Mouse (Mus musculus) mature B cell (primary cell): ENCODE measurements around the gene Kl.

ENCODE experiments used
- in situ Hi-C: fragments of 300-500 bp; cut with MboI; formaldehyde crosslinking; loops from 2 replicates; pipeline ENCODE4 v1.14.3; 2019

Gene Kl

GRCm38 (mm10) chr5:151027171-151027570, 74.8 kb downstream of the Kl start:
- in situ Hi-C loops = no loop called here

GRCm38 (mm10) chr5:151028906-151029305, 76.5 kb downstream of the Kl start:
- in situ Hi-C loops = no loop called here

- in situ Hi-C loops = no loop called here
Measured at GRCm38 (mm10) chr5:151034715-151035512, 82.5 kb downstream of the Kl start.

- in situ Hi-C loops = no loop called here
Measured at GRCm38 (mm10) chr5:151037871-151038270, 85.5 kb downstream of the Kl start.

GRCm38 (mm10) chr5:151042911-151043310, 90.5 kb downstream of the Kl start:
- in situ Hi-C loops = no loop called here
